Mouse (Mus musculus): ENCODE results near the gene R3hcc1l. TPM values are rescaled to one million over a fixed set of nuclear protein-coding genes. Genes with fewer than 3 reads are reported as not detected.

Gene R3hcc1l
- total RNA-seq, 2 experiments from 2014 or later: 30.8 to 40.5 TPM

DNA sequence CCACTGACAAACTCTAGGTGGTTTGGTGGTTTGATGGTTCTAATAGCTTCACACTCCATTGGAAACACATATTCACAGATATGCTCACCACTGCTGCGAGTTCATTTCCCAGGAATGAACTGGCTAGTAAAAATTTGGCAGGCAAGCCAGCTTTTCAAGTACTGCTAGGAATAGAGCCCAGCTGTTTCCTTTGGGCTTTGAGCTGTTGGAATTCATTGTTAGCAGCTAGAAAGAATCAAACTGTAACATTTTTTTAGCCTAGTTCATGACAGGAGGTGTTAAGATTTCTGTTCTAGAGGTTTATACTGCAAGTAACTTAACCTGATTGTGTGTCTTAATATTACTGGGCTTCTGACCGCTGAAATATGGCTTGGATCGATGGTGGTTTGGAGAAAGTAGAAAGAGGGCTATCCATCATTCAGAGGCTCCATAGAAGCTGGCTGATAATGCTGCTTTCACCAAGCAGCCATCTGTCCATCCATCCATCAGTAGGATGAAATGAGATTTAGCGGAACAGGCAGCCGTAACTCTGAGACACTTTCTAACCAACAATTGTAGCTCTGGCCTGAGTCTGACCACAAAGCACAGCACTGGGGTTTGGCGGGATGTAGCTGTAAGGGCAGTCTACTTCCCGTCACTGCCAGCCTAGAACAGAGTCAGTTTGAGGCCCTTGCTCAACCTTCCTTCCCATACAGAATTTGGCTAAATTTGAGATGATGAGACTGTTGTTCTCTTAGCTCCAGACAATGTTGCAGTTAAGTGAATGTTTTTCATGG is 21.0 kb downstream of the R3hcc1l start:
- peak; percentile 91 for ATAC-seq (ENCODE audit: poor library complexity, severe bottlenecking)

DNA sequence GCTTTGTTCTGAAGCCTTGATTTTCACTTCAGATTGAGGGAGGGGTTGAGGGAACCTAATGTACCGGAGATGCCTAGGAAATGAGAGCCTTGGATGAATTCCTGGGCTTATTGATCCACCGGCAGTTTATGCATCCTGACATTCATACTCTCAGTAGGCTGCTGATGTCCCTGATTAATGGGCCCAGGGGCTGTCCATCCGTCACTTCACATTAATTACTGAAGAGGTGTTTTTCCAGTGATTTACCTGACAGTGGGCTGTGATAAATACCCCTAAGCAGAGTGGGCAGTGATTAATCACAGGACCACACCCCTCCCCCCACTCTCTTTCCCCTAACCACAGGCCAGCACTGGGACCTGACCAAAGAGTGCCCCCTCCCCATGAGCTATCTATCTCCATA is 22.1 kb downstream of the R3hcc1l start:
- ATAC-seq (ENCODE audit: poor library complexity, severe bottlenecking): no peak

DNA sequence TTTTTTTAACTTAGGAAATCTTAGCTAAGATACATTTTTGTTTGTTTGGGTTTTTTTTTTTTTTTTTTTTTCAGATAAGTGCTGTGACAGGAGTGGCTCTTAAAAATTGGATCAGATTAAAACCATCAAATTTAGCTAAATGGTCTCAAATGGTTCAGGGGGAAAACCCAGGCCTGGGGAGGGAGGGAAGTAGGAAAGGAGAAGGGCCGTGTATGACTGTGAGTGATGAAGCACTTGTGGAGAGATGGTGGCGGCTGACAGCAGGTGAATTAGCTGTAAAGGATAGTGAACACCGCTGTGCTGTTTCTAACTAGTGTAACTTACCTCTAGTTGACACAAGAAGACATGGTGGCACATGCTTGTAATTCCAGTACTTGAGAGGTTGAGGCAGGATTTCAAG is 40.1 kb downstream of the R3hcc1l start:
- ATAC-seq (ENCODE audit: poor library complexity, severe bottlenecking): no peak

DNA sequence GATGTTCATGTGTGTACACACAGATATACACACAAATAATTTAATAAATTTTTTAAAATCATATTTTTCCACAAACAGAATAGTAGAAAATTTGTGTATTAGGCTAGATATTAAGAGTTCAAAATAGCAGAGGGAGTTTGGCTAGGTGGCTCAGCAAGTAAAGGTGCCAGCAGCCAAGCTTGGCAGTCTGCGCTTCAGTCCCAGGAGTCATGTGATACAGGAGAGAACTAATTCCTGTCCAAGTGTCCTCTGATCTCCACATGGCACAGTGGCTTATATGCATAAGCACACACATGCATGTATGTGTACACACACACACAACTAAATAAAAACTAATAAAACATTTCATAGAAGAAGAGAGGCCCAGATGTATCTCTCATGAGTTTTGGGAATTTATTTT is 43.4 kb downstream of the R3hcc1l start:
- no peak for ATAC-seq (ENCODE audit: poor library complexity, severe bottlenecking)

DNA sequence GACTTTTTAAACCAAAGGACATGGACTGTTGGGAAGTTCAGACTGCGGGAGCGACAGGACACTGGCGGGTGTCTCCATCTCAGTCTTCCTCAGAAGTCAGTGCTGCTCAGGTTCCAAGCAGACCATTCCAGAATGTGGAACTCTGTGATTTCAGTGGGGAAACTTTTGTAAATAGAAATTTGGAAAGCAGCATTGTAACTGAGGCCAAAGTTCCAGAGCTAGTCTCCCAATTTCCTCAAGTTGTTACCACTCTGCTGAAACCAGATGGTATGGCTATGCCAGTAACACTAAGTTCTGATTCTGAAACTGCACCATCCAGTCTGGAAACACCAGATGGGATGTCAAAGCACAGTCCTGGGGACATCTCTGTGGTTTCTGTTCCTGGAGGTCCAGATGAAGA is 44.4 kb downstream of the R3hcc1l start:
- ATAC-seq (ENCODE audit: poor library complexity, severe bottlenecking): no peak

DNA sequence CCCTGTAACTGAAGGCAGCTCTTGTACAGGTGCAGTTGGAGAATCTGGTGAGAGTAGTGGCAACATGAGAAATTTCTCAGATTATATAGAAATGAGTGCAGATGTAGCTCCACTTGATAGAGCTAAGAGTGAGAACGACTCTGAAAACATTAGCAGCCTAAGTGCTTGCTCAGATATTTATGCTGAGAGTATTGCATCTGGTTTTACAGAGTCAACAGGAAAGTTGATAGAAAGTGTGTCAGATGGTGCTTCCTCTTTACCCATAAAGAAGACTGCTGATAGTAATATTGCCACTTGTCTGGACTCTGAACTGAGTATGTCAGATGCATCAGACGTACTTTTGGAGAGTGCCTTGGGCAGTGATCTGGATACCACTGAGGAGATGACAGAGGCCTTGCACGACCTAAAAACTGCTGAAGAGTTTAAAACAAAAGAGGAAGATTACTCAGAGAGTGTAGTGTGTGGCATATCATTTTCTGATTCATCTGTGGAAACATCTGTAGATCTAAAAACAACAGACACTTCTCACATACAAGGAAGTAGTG is 45.2 kb downstream of the R3hcc1l start:
- no peak for ATAC-seq (ENCODE audit: poor library complexity, severe bottlenecking)

DNA sequence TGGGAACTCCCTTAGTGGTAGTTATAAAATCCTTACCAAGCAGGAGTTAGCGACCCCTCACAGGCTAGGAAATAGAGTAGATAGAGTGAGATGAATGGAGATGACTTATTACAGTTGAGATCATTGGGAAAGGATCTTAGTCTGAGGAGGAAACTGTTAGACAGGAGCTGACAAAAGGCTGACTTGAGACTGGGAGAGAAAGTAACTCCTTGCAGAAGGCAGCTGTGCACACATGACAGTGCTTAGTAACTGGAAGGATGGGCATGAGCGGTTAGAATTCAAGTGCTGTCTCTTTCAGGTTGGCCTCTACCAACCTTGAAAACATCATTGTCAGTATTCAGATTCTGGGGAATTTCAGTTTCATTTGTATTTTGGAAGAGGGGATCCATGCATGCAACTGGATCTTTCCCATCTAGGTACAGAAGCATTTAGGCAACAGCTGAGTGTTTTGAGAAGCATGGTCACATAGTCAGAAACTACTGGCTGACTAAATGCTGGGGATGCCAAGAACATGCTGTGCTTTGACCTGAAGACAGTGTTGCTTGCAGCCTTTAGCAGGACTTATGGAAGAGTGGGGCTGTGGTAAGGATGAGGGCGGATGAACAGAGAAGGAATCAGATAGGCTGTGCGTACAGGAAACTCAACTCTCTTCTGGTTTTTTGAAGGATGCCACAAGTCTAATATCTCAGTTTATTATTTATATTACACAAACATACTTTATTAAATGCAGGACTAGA is 47.9 kb downstream of the R3hcc1l start:
- no peak for ATAC-seq (ENCODE audit: poor library complexity, severe bottlenecking)

DNA sequence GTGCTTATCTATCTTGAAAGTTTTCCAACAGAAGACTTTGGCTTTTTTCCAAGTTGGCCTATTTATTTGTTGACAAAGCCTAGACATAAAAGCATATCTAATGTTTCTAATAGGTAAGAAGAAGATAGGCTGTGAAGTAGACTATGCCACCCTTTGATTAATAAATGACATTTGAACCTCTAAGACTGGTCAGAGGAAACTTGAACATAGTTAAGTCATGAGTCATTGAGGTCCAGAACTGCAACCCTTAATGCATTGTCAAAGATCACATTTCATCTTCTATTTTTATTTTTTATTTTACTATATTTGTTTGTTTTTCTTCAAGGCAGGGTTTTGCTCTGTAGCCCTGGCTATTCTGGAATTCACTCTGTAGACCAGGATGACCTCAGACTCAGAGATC is 48.5 kb downstream of the R3hcc1l start:
- no peak for ATAC-seq (ENCODE audit: poor library complexity, severe bottlenecking)

DNA sequence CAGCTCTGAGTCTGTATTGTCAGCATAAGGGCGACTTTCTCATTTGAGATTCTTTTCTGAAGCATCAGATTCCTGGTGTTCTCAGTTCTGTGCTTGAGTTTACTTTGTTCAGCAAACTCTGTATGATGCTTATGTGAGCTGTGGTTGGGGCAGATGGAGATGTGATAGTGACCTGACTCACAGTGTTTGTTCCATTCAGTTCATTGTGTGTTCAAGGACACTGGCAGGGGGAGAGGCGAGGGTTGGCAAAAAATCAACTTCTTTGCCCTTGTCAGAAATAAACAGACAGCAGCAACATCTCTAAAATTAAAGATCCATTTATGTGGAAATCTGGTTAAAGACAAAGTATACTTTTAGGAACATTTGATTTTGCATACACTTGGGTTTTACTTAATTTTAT is 50.5 kb downstream of the R3hcc1l start:
- ATAC-seq (ENCODE audit: poor library complexity, severe bottlenecking): no peak

DNA sequence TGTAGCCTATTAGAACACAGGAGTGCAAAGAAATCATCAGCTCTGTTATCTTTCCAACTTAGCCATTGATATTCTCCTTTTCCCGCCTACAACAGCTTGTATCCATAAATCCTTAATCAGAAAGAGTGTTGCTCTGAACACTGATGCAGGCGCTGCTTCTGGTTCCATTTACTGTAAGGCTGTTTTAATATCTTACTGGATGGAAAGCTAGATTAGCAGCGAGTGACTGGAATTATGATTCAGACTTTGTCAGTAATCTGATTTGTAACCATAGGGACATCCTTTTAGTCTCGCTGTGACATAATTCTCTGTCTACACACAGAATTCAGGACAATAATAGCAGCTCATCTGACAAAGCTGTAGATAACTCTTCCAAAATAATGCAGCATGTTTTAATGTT is 52.7 kb downstream of the R3hcc1l start:
- no peak for ATAC-seq (ENCODE audit: poor library complexity, severe bottlenecking)

DNA sequence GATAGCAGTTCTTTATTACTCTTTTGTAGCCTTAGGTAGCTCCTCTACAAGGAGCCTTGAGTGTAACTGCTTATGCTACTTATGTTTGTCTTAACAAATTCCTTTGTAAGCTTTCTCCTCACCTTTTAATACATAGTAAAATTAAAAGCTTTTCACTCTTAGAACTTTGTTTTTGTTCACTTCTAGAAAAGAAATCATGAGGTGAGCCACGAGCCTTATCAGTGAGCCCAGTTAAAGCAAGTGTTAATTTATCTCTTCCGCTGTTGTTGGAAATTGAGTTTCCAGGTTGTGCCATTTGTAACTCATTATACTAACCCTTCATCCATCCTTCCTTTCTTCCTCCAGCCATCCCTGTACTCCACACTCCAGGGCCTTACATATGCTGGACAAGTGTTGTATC is 56.8 kb downstream of the R3hcc1l start:
- ATAC-seq (ENCODE audit: poor library complexity, severe bottlenecking): no peak

DNA sequence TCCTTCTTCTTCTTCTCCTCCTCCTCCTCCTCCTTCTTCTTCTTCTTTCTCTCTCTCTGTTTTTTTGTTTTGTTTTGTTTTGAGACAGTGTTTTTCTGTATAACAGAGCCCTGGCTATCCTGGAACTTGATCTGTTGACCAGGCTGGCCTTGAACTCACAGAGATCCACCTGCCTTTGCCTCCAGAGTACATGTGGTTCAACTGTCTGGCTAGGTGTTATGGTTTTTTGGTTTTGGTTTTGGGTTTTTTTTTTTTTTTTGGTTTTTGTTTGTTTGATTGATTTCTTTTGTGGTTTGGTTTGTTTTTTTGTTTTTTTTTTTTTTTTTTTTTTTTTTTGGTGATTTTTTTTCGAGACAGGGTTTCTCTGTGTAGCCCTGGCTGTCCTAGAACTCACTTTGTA is 58.3 kb downstream of the R3hcc1l start:
- no peak for ATAC-seq (ENCODE audit: poor library complexity, severe bottlenecking)

DNA sequence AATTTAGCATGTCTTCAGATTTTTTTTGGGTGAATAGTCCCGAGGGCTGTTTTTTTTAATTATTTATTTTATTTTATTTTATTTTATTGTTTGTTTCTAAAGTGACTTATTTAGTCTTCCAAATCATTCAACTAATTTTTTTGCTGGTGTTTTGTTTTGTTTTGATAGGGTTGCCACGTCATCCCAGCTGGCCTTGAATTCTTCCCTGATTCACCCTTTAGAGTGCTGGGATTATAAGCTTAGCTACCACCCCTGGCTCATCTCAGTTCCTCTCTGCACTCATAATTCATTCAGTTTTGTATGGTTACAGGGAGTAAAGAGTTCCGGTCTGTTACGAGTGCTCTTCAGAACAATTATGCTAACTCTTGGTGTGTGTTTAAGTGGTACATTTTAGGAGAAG is 60.1 kb downstream of the R3hcc1l start:
- ATAC-seq (ENCODE audit: poor library complexity, severe bottlenecking): no peak

DNA sequence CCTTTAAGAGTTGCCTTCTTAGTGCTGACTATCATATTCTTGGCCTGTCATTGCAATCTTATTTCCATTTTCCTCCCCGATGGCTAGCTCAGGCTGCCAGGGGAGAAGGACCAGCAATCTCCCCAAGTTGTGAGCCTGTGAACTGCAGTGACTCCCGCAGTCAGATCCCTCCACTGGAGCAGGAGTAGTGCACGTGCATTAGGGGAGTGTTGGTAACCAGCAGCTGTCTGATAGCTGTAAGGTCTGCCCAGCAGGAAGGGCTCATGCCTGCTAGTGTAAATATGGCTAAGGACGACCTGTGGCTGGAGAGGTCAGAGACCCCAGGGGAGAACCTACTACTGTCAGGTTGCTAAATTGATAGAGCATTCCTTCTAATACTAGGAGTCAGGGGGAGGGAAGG is 62.1 kb downstream of the R3hcc1l start:
- ATAC-seq (ENCODE audit: poor library complexity, severe bottlenecking): no peak

DNA sequence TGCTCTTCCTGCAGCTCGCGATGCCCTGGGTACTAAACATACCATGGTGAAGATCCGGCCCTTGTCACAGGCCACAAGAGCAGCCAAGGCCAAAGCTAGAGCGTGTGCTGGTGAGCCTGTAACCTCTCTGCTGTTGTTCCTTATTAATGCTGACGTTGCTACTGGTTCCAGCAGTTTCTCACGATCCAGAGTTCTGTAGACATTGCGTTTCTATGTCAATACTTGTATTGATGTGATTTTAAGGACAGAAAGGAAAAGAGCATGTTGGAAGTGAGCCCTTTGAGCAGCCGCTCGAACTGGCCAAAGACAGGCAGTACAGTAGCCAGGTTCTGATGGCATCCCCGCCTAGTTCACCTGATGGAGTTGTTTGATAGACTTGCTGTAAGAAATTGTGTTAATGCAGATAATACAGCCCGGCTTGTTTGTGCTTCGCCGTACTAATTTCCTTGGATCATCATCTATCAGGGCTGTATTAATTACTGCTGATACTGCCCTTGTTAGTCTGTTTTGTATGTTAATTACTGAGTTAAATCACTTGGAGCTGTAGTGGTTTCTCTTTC is 64.3 kb downstream of the R3hcc1l start:
- no peak for ATAC-seq (ENCODE audit: poor library complexity, severe bottlenecking)

DNA sequence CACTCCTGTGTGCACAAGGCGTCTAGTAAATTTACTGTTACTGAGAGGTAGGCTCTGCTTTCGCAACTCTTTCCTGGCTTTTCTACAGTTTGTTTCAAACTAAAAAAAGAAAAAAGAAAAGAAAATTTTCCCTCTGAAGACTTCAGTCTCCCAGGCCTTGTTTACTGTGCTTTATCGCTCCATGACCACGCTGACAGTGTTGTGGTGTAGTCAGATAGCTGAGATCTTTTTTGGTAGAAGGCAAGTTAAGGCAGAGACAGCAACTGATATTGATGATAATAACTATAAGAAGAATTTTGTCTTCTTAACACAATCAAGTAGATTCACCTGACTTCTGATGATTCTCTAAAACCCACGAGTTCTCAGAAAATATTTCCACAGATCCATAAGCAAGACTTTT is 65.1 kb downstream of the R3hcc1l start:
- no peak for ATAC-seq (ENCODE audit: poor library complexity, severe bottlenecking)

DNA sequence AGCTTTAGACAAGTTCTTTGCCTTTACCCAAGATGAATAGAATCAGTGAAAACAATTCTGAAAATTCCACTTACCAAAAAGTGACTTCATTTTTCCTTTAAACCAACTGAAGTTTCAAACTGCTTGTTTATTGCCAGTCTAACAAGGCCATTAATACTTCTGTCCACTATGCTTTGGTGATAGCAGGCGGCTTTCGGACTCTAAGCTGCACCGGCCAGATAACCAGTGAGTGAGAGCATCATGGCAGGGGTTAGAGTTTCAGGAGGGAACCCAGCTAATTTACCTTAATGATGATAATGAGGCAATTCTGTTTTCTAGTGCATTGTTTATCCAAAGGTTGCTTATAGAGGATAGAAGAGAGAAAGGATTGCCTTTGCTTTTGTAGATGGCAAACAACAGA is 65.6 kb downstream of the R3hcc1l start:
- no peak for ATAC-seq (ENCODE audit: poor library complexity, severe bottlenecking)

DNA sequence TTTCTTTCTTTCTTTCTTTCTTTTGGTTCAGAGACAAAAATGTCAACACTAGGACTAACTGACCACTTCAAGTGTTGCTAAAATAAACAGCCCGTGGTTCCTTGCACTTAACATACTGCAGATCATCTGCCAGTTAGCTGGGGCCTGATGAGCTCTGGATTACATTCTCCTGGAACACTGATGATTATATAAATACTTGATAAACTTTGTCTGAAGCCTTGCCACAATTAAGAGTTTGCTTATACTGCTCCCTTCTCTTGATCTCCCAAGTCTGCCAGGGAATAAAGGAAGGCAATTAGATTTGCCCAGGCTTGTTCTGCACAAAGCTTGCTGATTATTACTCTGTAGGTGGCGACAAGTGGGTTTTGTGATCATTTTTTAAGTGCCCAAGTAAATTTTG is 69.1 kb downstream of the R3hcc1l start:
- ATAC-seq (ENCODE audit: poor library complexity, severe bottlenecking): no peak

DNA sequence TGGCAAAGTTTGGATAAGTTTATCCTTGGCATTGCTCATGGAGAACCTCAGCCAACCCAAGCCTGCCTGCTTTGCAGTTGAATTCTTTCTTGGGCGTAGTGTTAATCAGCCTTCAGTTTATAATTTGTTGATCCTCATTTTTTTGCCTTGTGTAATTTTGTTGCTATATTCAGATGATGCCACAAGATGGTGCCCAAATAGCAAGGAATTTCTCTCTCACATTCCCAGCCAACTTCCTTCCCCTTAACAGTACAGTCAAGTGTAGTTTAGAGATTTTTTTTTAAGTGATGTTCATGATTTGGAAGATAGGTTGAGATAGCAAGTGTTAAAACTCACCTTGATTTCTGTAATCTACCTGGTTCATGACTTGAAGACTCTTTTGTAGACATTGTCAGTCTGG is 70.7 kb downstream of the R3hcc1l start:
- no peak for ATAC-seq (ENCODE audit: poor library complexity, severe bottlenecking)

DNA sequence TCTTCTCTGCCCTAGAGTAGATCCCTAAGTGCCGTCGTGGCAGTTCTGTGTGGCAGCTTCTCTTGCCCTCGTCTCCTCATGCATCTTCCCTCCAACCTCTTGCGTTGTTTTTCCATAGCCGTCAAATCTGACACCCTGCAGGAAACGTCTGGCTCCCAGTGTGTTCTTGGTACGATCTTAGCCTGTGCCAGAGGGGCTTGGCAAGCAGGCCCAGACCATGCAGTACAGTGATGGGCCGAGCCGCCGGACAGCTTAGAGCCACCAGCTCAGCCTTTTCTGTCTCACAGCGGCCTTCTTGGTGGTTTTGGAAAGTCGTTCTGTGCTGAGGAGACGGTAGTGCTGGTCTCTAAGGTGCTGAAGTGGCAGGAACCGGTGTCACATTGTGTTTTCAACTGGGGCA is 73.0 kb downstream of the R3hcc1l start:
- ATAC-seq (ENCODE audit: poor library complexity, severe bottlenecking): no peak

DNA sequence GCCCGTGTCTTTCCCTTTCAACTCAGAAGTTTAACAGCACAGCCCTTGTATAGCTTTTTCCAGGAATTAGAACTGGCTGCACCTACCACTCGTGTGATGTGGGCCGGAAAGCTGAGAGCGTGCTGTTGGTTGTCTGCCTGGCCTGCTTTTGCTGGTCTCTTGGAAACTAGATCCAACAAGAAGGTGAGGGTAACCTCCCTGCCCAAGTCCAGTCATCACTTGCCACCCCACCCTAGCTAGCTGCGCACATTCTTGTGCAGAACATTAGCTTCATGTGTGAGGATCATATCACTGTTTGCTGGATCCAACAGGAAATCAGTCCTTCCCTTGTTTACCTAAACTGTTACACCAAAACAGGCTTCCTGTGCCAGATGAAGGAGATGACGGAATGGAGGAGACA is 74.9 kb downstream of the R3hcc1l start:
- no peak for ATAC-seq (ENCODE audit: poor library complexity, severe bottlenecking)

DNA sequence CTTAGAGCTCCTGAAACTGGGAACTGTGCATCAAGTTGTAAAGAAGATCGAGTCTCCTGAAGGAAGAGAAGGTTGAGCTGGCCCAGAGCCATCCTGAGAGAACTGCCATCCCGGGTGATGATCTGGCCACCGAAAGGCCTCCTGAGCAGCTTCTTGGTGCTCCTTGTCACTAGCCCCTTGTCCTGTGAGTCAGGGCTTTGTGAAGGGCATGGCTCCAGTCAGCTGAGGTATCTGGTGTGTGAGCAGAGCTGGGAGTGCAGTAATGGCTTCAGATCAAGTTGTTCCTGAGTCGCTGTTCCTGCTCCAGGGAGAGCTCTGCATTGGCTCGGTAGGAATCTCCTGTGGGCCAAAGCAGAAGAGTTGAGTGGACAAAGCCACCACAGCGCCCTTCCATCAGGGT is 76.5 kb downstream of the R3hcc1l start:
- no peak for ATAC-seq (ENCODE audit: poor library complexity, severe bottlenecking)

All from megakaryocyte, adult 5-6 weeks (primary cell).